Mouse (Mus musculus): ENCODE measurements around the gene Kcnj6.

DNA sequence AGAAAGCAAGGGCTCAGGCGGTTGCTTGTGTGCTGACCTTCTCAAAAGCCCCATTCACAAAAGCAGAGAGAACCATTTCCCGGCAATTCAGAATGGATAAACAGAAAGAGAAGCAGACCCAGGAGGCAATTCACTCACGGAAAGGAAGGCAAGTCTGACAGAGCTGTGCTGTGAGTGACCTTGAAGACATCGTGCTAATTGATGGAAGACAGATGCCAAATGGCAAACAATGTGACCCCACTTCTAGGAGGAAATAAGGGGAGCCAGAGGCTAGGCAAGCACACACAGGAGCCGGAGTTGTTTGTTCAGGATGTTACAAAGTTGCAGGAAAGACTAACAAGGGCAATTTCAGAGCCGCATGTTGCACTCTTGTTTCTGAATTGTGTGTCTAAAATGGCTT is 158.1 kb downstream of the Kcnj6 start:
- no peak for TF ChIP-seq POLR2A (IDR thresholded peaks at IDR 0.05; ENCODE audit: control insufficient read depth, extremely low read depth, insufficient read depth, low read length, poor library complexity)
- no peak for TF ChIP-seq CTCF (IDR thresholded peaks at IDR 0.05; ENCODE audit: borderline replicate concordance, control insufficient read depth, extremely low read depth, insufficient read depth, low read length, poor library complexity)

Data from thymus, adult 2 months (tissue).